Mouse (Mus musculus) kidney, postnatal 14 days (tissue): ENCODE measurements around the gene Insl3.

ENCODE experiments used
- DNase-seq: peaks from one replicate; pipeline ENCODE4 v3.0.0; 2022; ENCODE audit warnings: mixed read lengths

Gene Insl3

GRCm38 (mm10) chr8:71689028-71689427 is at the start of gene Insl3:
Gene Insl3, plus strand, starts transcription at chr8:71689214.
- no peak for DNase-seq

DNA sequence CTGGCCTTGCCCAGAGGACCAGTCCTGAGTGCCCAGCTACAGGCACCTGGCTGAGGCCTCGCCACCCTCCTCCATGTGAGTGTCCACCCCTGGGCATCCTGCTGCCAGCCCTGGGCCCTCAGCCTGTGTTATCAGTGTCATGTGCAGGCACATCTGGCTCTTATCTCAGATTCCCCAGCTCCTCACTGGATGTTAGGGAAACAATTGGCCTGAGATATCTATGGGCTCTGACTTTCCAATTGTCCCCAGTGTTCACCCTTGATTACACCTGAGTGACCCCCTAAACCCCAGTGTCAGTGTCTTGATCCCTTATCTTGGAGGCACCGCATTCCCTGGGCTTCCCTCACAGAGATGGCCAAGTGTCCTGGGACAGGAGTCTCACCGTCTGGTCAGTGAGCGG is 49.7 kb upstream of the Insl3 start:
- DNase-seq = no peak

DNA sequence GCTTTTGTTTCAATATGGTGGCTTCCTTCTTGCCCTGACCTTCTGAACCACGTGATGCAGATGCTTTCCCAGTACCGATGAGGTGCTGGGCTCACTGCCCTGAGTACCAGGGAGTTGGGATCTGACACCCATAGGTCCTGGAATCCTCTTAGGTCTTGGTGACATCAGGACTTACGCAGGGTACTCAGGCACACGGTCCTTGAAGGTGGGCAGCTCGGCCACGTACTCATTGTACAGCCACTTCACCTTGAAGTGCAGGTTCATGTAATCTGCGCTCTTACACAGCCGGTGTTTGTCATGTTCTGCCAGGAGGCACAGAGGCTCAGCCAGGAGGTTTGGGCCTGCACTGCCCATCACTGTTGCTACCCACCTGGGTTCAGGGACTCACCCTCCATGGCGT is 43.5 kb upstream of the Insl3 start:
- no peak for DNase-seq

- DNase-seq = peak; percentile 39
Measured at GRCm38 (mm10) chr8:71654600-71654999, 34.4 kb upstream of the Insl3 start.

DNA sequence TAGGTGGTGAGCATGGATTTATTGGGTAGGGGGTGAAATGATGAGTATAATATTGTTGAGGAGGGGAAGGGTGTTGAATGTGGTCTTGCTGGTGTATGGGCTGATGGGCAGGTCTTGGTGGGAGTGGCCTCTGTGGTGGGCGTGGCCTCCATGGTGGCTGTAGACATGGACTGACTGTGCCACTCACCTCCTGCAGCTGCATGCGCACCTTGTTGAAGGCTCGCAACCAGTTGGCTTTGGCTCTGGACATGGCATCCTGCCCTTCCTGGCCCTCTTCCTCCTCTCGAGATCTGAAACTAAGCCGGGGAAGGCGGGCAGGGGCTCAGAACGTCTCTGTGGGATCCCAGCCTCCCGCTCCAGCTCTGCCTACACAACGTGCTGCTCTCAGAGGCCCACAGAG is 31.2 kb upstream of the Insl3 start:
- no peak for DNase-seq

- DNase-seq = peak; percentile 30
Measured at GRCm38 (mm10) chr8:71658515-71659049, 30.4 kb upstream of the Insl3 start.

DNA sequence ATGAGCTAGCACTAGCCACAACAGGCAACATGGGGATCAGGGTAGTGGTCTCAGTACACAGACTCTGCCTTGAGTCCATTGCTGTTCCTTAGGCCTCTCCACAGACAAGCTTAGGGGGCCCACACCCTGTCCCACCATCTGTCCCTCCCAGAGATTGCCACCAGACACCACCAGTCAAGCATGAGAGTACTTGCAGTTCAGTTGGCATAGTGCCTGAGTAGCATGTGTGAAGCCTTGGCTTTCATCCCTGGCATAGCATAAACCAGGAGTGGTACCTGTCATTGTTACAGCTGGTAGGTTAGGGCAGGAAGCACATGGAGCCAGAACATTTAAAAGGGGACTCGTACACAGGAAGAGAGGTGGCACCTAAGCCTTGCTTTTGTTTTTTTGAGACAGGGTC is 29.3 kb upstream of the Insl3 start:
- DNase-seq = no peak

- peak; percentile 88 for DNase-seq
Measured at GRCm38 (mm10) chr8:71660325-71661120, 28.5 kb upstream of the Insl3 start.

- peak; percentile 75 for DNase-seq
Measured at GRCm38 (mm10) chr8:71665331-71666130, 23.5 kb upstream of the Insl3 start.

- no peak for DNase-seq
Measured at GRCm38 (mm10) chr8:71666855-71667254, 22.2 kb upstream of the Insl3 start.

GRCm38 (mm10) chr8:71667256-71667655 is 21.8 kb upstream of the Insl3 start:
- DNase-seq = no peak

DNA sequence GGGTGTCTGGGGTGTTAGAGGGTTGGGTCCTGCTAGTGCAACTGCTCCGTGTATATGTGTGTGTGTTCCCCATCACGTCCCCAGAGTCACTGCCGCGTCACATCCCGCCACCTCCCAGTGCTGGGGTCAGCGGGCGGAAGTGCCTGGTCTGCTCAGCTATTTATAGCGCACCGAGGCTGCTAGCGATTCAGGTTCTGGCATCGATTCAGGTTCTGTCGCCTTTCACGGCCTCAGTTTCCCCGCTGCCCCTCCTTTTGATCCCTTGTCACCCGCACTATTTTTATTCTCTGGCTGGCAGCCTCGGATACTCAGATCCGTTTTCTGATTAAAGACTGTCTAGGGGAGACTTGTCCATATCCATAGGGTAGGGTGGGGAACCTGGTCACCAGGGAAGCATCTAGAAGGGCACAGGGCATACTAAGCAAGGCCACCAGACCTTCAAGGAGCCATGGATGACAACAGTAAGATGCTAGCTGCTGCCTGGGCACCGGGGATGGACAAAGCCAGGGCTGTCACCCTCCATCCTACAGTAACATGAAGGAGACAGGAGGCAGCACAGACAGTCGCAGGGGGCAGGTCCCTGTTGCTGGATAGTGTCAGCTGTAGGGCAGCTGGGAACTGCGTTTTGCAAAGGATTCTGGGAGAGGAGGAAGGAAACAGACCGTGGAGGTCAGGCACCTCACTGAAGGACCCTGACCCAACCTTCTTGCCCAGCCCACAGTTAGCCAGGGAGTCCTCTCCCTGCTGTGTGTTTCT is 20.6 kb upstream of the Insl3 start:
- peak; percentile 59 for DNase-seq

GRCm38 (mm10) chr8:71670198-71670597 is 18.8 kb upstream of the Insl3 start:
- DNase-seq = no peak

GRCm38 (mm10) chr8:71670621-71671548 is 18.1 kb upstream of the Insl3 start:
- DNase-seq = peak; percentile 52

DNA sequence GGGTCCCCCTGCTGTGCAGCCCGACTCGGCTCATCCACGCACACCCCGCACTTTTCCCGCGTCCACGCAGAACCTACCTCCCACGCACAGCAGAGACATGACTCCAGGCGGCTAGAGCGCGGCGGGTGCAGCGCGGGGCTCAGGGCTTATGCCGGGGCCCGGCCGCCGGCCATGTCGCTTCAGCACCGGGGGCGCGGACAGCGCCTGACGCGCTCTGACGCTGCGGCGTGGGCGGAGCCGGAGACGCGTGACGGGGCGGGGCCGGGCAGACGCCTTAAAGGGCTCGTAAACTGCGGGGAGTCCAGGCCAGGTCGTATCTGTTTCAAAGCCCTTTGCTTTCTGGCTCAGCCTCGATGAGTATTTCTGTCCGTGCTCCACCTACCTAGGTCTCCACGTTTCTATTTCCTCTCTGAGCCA is 17.5 kb upstream of the Insl3 start, which contains the start of gene Unc13a:
Gene Unc13a (minus strand): TSS at position 209 of the 417 bp plus-strand sequence.
- peak; percentile 93 for DNase-seq

DNA sequence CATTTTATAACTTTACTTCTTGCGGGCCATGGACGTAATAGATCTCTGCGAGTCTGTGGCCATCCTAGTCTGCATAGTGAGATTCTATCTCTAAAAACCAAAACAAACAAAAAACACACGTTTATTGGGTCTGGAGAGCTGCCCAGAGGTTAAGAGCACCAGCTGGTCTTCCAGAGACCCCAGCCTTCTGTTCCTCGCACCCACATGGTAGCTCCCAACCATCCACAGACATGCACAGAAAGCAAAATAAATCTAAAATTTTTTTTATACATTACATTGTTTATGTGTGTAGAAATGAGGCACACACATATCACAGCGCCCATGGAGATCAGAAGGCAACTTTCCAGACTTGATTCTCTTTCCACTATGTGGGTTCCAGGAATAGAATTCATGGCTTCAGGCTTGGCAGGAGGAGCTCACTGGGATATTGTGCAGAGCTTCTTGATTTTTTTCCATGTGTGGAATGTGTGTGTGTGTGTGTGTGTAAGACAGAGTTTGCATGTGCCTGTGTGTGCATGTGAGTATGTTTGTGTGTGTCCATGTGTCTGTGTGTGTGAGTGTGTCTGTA is 16.8 kb upstream of the Insl3 start:
- no peak for DNase-seq

GRCm38 (mm10) chr8:71674071-71674470 is 14.9 kb upstream of the Insl3 start:
- DNase-seq = no peak

GRCm38 (mm10) chr8:71675456-71676019 is 13.5 kb upstream of the Insl3 start:
- DNase-seq = no peak

- DNase-seq = peak; percentile 71
Measured at GRCm38 (mm10) chr8:71676020-71676741, 12.8 kb upstream of the Insl3 start, which contains the start of gene Jak3. Gene Jak3, plus strand, starts transcription at chr8:71676296.

- DNase-seq = no peak
Measured at GRCm38 (mm10) chr8:71676803-71677202, 12.2 kb upstream of the Insl3 start.
